ENCODE assay signal across 35 mouse cellular contexts in the genomic region with DNA sequence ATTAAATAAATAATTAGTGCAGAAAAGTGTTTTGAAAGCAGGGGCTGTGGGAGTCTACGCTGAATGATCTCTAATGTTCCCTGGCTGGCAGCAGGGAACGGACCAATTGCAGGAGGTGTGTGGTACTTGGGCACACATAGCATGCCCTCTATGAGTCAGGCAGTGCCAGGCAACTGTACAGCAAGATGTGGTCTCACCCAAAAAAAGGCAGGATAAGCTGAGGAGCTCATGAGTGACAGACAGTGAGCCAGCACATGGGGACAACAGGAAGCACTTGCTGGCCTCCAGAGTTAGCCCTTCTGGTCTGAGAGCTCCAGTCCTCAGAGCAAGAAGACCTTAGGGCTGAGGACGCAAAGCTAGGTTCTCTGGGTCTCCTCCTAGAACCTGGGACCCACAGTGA.
"Had no signal": no experiment of that assay in that cellular context is flagged by ENCODE, and none has a peak within 500 bp of the region (broad histone marks: within the 10 kb centered on the region; RNA-seq: fewer than 3 reads in every experiment).

No protein-coding gene starts in this region.

- DNase-seq: heart, postnatal 10 days; heart, postnatal 14 days; heart, postnatal 36 days; heart, postnatal 4 days; kidney, adult 11 months; kidney, adult 18-20 months; kidney, adult 2 months; kidney, adult 8-10 months; kidney, adult 9 months; kidney, postnatal 10 days; kidney, postnatal 14 days; kidney, postnatal 25 days; kidney, postnatal 36 days; kidney, postnatal 4 days; layer of hippocampus, adult 9-11 months; layer of hippocampus, postnatal 36 days had no signal

- H3K4me2 ChIP-seq: heart, embryonic 11.5 days; heart, embryonic 12.5 days; heart, embryonic 13.5 days; heart, embryonic 15.5 days; hindbrain, embryonic 12.5 days; hindbrain, embryonic 13.5 days; hindbrain, embryonic 14.5 days; hindbrain, embryonic 15.5 days; intestine, embryonic 15.5 days; kidney, embryonic 15.5 days had no signal

- H3K36me3 ChIP-seq: heart, embryonic 10.5 days; heart, embryonic 12.5 days; heart, embryonic 13.5 days; heart, embryonic 15.5 days; hindbrain, embryonic 10.5 days; hindbrain, embryonic 12.5 days; hindbrain, embryonic 13.5 days; hindbrain, embryonic 15.5 days; intestine, embryonic 15.5 days; kidney, embryonic 15.5 days had no signal

- H3K27ac ChIP-seq: heart, embryonic 10.5 days; heart, embryonic 13.5 days; heart, embryonic 15.5 days; hindbrain, embryonic 12.5 days; hindbrain, embryonic 13.5 days; hindbrain, embryonic 14.5 days; hindbrain, embryonic 15.5 days; hindbrain, postnatal 0 days; intestine, embryonic 15.5 days; kidney, embryonic 15.5 days; kidney, postnatal 0 days; layer of hippocampus, adult 2 months had no signal

- ATAC-seq: hindbrain, embryonic 16.5 days; hindbrain, postnatal 0 days; inflammation-experienced regulatory T-cells, adult 6 months; intestine, embryonic 15.5 days; intestine, embryonic 16.5 days; intestine, postnatal 0 days had no signal

- H3K4me3 ChIP-seq: heart, embryonic 10.5 days; heart, embryonic 12.5 days; heart, embryonic 13.5 days; heart, embryonic 15.5 days; hindbrain, embryonic 10.5 days; hindbrain, embryonic 12.5 days; hindbrain, embryonic 13.5 days; hindbrain, embryonic 15.5 days; intestine, embryonic 15.5 days; kidney, embryonic 15.5 days; layer of hippocampus, adult 2 months had no signal

- H3K27me3 ChIP-seq: heart, embryonic 12.5 days; heart, embryonic 13.5 days; intestine, embryonic 15.5 days had no signal

- H3K9ac ChIP-seq: heart, embryonic 12.5 days; heart, embryonic 13.5 days; heart, embryonic 15.5 days; hindbrain, embryonic 12.5 days; hindbrain, embryonic 13.5 days; hindbrain, embryonic 14.5 days; hindbrain, embryonic 15.5 days; intestine, embryonic 15.5 days; kidney, embryonic 15.5 days had no signal

- H3K9me3 ChIP-seq: heart, embryonic 10.5 days; heart, embryonic 13.5 days; heart, embryonic 15.5 days; hindbrain, embryonic 12.5 days; hindbrain, embryonic 13.5 days; hindbrain, embryonic 15.5 days; intestine, embryonic 15.5 days; kidney, embryonic 15.5 days had no signal
